Mouse (Mus musculus) liver, postnatal 0 days (tissue): Measurements from ENCODE around the gene Ppme1.

Experiments used
- CTCF ChIP-seq: sonication (generic); IDR thresholded peaks from 2 replicates; pipeline ENCODE4 v1.5.1; 2016; ENCODE audit warnings: antibody characterized with exemption, low read depth
- EP300 ChIP-seq: IDR thresholded peaks from 2 replicates; pipeline ENCODE4 v1.6.1; 2016; ENCODE audit warnings: antibody characterized with exemption, low read depth, mild to moderate bottlenecking

DNA sequence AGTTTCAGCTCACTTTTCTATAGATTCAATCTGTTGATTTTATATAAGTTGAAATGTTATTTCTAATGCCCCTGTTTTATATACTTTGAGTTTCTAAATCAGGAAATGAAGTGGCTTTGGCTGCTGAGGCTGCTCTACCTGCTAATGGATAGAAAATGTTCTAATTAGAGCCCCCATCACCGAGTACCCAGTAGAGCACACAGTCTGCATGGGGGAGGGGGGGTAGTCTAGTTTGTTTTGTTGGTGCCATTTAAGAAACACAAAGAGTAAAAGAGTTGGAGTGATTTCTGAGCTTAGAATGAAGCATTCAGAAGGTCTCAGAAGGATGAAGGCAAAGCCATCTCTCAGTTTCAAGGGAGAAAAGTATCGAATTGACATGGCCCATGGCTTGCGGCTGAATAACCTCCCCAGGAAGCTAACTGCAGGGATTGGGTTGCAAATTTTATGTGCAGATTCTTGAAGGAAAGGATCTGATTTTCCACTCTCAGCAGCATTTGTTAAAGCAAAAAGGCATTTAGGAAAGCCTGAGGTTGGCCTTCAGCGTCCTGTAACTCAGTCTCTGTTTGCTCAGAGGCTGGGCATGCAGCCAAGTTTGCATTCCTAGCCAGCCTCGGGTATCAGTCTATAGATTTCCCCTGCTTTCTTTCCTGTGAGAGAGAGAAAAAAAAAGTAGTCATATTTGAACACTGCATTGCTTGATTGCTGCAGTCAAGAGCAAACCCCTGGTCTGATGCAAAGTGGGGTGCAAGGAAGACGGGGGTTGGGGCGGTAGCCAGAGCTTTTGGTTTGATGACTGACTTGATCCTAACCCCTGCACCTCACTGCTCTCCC lies 84.1 kb downstream of the Ppme1 start:
- TF ChIP-seq CTCF = no peak
- no peak for TF ChIP-seq EP300
